Mouse (Mus musculus) spleen, adult 12 weeks (tissue): ENCODE data around the gene Gnao1.

Experiments used
- DNase-seq: peaks from one replicate; pipeline ENCODE4 v3.0.0; 2022; ENCODE audit warnings: low spot score

Gene Gnao1

DNA sequence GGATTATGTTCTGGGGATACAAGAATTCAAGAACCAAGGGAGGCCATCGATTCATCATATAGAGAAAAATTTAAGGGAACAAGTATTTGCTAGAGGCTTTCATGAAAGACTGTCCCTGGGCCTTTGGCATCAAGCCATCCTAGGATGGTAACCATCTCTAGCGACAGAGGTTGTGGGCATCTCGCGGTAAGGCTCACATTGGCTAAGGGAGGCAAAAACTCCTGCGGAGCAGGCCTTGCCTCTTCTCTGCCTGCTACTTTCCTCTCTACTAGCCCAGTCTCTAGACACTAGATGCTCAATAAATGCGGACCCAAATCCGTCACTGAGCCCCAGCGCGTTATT is at the start of gene Gnao1:
Gene Gnao1 (plus strand): TSS at position 281 of the 342 bp plus-strand sequence.
- DNase-seq: no peak

DNA sequence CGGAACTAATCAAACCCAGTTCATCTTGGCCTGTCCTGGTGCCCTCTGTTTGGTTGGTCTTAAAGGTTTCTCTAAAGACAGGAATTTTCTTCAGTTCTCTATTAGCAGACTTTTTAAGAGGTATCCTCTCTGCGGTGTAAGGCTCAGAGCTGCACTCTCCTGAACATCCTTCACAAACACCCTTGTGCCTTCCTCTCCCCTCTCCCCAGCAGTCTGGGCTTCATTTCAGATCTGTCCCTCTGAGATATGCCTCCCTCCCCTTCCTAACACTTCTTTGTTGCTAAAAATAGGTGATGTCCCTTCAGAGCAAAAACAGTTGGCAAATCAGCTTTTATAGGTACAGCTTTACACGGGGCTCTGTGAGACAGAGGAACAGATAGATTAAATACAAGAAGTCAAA is 32.2 kb upstream of the Gnao1 start:
- DNase-seq: no peak

DNA sequence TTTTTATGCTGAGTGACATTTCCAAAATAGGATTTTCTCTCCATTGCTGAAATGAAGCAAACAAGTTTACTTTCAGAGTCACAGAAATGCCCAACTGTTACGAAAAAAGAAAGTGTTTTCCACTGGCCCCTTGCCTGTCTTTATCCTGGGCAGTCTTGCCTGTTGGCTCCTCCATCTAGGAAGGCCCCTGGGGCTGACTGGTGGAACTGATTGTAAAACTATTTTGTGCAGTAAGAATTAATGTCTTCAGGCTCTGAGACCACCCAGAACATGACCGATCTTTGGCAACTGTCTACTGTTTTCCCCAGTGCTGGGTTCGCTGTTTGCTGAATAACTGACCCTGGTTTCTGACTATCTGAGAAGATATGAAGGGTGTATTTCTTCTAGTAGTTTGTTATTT is 540 bp upstream of the Gnao1 start:
- no peak for DNase-seq

DNA sequence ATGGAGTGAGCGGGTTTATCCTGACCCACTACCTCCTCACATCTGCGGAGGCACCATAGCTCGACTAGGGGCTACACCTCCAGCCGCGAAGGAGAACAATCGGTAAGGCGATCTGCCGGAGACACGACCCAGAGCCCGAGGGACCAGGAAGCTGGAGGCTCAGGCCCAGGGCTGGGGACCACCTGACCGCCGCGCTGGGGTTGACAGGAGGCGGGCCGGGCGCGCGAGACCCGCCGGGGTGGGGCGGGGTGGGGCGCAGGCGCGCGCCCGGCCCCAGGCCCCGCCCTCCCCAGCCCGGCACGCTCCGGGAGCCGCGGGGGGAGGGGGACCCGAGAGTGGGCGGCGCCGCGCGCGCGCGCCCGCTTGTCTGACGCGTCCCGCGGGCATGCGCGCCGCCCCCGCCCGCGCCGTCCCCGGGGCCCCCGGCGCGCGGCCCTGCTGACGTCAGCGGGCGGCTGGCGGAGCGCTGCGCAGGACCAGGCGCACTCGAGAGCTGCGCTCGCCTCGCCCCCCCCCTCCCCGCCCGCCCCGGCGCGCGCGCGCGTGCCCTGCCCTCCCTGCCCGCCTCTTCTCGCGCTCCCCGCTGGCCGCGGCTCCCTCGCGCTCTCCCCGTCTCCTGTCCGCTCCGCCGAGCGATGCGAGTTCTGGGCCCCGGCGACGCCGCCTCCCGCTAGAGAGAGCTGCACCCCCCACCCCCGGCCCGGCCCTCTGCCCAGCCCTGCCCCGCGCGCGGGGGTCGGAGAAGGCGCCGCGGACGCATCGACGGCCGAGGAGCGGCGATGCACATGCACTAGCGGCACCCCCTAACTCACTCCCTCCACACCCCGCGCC is 477 bp downstream of the Gnao1 start:
- DNase-seq: no peak

DNA sequence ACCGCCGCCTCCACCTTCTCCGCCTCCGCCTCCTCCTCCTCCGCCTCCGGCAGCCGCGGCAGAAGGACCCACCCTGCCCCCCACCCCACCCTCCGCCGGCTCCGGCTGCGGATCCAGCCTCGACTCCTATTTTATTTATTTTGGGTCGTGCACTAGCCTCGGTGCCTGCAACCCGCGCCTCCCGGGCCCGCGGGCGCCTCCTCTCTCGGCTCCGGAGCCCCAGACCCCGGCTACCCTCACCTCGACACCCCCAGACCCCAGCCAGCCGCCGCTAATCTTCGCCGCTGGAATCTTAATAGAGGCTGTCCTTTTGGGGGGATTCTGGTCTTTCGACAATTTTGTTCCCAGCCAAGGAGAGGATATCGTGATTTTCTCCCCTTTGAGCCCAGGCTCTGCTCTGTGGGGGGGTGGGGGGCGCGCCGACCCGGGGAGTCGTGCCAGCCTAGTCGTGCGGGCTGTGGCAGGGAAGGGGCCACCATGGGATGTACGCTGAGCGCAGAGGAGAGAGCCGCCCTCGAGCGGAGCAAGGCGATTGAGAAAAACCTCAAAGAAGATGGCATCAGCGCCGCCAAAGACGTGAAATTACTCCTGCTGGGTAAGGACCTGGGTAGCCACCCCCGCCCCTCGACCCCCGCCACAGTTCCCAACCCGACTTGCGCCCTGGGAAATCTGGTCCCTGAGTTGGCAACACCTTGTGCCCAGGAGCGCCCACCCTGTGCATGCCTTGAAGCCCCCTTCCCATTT is 1.3 kb downstream of the Gnao1 start:
- DNase-seq: no peak

DNA sequence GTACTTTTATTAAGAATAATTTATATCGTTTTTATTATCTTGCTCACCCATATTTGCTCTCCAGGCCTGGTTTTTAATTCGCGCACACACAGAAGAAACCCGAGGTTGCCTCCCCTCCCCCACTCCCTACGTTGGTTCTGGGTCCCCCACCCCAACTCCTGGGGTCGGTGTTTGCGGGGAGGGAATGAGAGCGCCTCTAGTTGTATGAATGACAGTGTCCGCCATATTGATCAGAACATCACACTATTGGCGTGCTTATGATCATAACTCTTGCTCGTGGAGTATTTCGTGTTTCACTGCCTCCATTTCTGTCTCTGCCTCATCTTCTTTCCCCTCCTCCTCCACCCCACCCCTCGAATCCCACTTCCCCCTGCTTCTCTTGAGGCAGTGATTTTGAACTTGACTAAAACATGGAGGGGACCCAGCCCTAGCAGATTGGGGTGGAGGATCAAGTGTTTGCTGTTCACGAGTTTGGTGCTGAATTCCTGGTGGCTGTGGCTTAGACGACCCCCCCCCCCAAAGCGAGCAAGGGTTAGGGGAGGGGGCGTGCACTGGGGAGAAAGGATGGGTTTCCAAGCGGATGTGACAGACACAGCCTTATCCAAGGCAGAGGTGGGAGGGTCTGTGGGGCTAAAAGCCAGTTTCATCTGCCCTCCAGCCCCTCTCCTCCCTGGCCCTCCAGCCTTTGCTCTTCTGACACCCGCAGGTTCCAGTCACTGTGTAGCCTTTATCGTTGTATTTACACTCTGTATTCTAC is 2.1 kb downstream of the Gnao1 start:
- no peak for DNase-seq

DNA sequence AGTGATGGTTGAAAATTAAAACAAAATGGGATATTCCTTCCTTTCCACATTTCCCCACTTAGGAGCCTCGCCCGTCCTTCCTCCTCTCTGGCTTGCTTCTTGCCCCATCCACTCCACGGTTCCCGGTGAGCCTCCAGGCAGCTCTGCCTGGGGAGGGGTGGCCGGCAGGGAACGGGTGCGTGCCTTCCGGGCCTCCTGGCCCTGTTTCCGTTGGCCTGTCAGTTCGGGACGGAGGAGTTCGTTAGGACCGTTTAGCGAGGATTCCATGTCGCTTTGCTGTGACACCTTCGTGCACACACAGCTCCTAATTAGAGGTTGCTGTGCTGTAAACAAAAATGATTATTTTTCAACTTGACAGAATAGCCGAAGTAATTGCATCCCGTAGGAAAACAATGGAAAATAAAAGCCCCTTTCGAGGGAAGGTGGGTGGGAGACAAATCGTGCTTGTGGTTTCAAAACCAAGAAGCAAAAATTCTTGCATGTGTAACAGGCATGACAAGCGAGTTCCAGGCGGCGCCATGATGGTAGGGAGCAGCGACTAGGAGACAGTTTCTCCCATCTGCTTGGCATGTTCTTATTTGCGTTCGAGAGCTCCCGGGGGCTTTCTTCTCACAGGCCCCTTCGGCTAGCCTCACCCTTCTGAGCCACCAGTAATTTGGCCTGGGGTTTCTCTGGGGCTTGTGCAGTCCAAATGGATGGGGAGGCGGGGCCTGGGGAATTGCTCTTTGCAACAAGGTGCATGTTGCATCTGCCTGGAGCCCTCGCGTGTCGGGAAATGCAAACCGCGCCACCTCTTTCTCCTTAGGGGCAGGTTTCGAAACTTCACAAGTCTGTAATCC is 3.0 kb downstream of the Gnao1 start:
- no peak for DNase-seq

DNA sequence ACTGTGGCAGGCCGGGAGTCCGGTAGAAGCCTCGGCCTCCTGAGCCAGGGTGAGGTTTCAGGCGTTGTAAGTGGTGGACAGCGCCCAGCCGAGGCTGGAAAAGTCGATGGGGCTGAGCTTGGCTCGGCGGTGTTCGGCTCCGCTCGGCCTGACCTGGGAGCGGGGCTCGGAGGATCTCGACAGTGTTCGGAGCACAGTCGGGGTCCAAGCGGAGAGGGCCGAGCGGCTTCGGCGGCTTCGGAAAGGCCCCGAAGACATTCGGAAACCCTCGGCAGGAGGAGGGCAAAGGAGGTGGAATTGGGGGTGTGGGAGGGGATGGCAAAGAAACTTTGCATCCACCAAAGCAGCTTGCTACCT is 3.6 kb downstream of the Gnao1 start:
- no peak for DNase-seq

DNA sequence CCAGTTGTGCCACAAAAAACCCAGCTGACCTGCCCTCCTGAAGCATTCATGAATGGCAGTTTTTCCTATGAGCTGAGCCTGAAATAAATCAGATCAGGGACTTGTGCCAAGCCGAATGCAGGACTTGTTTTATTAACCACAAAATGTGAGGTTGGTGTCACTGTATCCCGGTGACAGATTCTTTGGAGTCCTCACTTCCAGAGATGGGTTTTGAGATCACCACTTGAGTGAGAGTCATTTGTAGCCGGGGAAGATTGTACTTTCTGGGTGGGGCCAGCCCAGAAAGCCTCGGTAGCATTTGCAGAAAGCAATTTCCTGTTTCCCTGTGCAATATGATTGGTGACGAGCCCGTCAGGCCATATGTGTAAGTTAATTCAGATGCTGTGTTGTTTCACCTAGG is 4.5 kb downstream of the Gnao1 start:
- no peak for DNase-seq

DNA sequence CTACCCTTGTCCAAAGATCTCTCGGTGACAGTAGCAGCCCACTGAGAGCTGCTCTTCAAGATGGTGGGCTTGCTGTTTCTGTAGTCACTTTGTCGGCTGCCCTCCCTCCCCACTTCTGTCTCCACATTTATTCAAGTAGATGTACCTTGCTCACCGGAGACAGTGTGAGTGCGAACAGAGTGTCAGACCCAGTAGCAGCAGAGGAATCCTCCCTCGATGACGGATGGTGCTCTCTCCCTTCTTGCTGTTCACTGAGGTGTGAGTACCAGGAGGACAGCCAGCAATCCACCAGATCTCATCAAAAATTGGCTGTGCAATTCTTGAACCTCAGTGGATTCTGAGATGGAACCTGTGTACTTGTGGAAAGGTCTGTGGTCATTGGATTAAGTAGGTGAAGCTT is 6.5 kb downstream of the Gnao1 start:
- DNase-seq: no peak

DNA sequence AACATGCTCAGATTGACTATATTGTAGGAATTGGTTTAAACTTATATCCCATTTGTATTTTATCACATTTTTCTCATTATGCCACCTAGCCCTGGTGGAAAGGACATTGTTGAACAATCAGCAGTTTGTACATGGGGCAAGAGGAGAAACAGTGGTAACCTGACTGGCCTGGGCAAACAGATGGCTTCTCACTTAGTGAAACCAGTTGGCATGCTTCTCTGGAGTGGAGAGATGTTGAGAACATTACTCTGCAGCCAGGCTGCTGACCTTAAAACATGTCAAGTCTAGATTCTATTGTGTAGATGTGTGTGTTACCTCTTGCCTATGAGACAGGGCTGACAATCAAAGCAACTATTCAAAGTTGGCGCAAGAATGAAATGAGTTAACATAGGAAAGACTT is 7.6 kb downstream of the Gnao1 start:
- no peak for DNase-seq

DNA sequence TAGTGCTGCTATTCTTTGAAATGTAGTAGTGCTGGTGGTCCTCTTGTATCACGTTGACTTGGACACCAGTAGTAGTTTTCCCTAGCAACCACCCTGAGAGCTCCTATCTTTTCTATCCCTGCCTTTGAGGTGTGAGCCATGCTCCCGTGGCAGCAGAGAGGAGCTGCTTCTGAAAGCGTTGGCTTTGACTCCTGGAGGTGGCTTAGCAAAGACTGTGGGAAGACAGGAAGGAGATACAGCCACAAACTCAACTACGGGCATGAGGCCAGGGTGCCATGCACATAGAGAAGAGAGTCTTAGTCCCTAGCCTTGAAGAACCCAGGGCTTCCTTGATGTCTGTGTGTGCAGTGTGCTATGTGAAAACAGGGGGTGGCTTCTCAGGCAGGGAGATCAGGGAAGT is 10.2 kb downstream of the Gnao1 start:
- DNase-seq: no peak

DNA sequence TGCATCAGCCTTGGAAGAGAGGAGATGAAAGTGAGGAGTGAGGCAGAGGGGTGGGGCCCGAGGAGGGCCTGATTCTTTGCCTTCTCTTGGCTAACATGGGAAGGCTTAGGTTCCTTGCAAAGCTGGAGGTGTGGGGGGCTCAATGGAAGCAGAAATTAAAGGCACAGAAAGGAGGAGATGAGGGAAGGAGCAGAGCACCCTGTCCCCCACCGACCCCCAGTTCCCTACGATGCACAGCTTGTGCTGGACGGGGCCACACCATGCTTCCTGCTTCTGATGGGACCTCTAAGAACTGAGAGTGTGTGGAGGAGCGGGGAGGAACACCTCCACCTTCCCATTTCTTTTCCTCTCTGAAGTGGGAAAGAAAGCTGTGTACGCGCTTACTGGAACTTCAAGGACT is 11.6 kb downstream of the Gnao1 start:
- no peak for DNase-seq

DNA sequence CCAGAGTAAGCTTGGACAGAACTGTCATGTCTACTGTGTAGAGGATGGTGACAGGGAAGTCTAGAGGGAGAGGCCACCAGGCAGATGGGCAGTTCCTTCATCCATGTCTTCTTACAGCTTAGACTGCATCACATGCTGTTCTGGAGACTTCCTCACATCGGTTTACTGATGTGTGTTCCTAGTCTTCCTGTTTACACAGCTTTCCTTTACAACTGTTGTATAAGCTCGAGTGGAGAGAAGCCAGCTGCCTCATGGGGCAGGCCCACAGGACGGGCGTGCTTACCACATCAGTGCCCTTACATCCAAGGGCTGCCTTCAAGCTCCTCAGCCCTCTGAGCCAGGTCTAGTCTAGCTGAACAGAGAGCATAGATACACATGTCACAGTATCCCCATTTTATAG is 15.6 kb downstream of the Gnao1 start:
- no peak for DNase-seq

DNA sequence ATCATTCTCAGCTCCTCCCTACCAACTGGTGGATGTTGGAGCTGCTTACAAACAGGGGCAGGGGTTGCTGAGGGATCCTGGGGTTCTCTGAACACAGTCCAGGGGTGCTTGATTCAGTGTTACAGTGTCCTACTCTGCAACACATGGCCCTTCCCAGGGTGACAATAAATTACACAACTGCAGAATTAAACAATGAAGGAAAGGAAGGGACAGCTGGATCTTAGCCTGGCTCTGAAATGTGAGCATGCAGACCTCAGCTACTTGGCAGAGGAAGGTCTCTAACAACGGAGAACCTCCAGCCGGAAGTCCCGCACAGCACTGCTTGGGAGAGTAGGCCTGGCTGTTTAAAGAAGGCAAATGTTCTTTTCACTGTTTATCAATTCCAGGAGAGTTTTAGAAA is 20.9 kb downstream of the Gnao1 start:
- no peak for DNase-seq

DNA sequence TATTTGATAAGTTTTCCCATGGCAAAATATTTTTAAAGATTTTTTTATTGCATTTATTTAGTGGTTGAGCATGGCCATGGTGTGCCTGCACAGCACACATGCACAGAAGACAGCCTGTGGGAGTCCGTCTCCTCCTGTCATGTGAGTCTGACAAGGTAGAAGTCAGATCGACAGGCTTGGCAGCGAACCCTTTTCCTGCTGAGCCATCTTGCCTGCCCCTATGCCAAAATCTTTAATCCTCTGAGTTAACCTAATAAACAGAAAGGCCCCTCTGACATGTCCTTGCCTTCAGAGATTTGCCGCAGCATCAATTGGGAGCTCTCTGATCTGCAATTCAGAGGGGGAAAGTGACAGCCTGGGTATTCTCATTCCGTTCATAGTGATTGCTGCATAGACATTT is 26.0 kb downstream of the Gnao1 start:
- no peak for DNase-seq

DNA sequence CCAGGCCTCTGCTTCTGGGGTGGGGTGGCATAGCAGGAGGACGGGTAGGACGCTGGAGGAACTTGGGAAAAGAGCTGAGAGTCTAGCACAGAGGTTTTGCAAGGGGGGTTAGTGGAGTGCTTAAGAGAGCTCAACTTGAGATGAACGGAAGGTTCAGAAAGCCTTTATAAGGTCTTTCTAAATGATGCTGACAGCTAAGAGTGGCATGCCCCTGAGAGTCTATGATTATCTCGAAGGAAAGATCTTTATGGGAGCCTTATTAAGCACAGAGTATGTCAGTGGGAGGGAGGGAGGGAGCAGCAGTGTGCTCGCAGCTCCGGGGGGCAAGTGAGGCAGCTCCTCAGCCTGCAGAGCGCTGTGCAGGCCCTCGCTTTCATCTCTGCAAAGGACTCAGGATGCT is 29.3 kb downstream of the Gnao1 start:
- DNase-seq: no peak

DNA sequence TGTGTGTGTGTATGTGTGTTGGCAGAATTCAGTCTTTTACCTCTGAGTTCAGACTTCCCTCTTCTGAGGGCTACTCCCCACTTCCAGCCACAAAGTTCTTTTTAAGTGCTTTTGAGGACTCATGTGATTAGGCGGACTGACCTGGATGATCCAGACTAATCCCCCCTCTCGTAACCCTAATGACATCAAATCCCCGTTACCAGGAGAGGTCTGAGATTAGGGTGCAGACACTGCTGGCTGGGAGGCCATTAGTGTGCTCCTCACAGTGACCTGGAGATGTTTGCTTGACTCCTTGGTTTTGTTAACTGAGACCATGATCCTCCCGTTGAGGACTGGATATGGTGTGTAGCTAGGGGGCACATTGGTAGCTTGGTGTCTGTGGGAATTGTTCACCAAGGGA is 30.7 kb downstream of the Gnao1 start:
- no peak for DNase-seq

DNA sequence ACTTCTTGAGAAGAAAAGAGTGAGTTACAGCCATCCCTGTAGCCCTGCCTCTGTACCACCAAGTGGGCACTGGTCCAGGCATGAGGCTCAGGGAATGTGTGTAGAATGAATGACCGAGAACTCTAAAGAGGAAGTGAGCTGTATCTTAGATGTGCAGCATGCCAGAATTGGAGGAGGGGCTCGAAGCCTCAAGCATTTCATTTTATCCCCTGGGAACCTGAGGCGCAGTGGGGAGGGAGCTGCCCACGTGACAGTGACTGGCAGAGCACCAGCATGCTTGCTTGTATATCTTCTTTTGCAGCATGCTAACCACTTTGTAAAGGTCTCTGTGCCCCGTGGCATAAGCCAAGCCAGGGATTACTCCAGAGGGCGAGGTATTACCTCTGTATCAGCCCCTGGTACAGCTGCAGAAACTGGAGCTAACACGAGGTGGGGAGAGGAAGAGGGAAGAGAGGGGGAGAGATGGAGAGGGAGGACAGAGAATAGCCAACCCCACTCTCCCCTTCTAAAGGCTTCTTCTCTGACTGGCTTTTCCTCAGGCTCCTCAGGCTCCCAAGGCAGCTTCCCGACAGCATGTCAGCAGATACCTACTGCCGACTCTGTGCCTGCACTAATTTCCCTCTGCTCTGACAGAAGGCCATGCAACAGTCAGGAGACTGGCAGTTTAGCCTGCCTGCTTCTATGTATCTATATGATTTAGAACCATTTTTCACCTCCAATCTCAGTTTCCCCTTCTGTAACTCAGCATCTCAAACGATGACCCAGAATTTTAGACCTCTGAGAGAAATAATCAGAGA is 31.4 kb downstream of the Gnao1 start:
- no peak for DNase-seq

DNA sequence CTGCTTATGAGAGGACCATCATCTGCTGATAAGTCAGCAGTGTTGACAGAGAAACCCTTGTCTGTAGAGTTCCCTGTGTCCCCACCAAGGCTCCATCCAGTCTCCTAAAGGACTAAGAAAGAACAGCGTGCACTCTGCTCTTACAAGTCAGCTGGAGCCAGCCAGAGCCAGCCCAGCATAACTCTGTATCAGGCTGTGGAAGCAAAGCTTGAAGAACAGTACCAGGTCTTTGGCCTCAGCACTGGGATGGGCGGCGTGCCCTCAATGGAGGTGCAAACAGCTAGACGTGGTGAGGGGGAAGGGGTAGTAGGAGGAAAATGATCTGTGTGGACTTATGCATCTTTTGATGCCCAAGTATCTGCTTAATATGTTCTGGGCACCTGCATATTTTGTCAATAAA is 32.8 kb downstream of the Gnao1 start:
- DNase-seq: no peak

DNA sequence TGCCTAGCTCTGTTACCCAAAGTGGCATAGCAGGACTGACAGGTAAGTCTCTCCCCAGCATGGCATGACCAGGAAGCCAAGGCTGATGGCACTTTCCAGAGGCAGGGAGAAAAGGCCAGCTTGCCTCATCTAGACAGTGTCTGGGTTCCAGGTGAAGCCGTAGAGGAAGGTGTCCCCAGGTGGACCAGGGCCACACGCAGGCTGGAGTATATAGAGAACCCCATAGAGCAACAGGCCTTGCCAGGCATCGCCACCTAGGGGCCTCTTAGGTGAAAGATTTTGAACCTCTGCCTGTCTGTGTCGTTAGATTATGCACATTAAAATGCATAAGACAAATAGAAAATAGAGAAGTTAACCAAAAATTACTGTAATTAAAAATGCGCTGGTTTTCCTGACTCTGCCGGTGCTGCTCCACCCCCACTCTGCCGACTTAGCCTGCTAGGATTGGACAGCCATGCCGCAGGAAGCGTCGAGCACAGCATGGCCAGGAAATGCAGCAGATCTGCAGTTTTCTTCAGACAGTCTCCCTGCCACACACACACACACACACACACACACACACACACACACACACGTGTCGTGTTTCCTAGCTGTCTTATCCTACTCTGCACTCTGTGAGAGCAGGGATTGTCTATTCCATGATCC is 34.2 kb downstream of the Gnao1 start:
- no peak for DNase-seq
